Mouse (Mus musculus): Measurements from ENCODE around the gene Nampt.
A peak's percentile ranks its signal among the peaks of the same experiment; 100 is the strongest.

The Nampt gene

GRCm38 (mm10) chr12:32819416-32819815 is at the start of gene Nampt:
Gene Nampt (plus strand): TSS chr12:32819545.
- peak; percentile 75 for DNase-seq (ENCODE audit: low spot score)

DNA sequence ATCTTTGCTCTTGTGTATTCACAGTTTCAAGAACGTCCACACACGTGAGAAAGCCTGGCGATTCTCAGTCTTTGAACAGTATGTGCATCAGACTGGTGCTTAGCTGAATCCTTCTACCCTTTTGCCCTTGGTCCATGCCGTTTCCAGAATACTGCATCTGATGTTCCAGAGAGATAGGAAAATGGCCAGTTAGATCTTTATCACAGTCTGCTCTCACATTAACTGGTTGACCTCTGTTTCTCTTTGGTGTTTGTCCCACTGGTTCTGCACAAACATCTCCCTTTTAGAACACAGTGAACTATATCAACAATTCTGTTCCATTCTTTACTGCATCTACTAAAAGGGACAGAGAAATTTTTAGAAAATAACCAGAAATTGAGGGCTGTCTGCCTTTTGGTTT is 48.6 kb upstream of the Nampt start:
- no peak for DNase-seq (ENCODE audit: low spot score)

- no peak for DNase-seq (ENCODE audit: low spot score)
Measured at GRCm38 (mm10) chr12:32774592-32774991, 44.8 kb upstream of the Nampt start.

GRCm38 (mm10) chr12:32789092-32789491 is 30.3 kb upstream of the Nampt start:
- DNase-seq (ENCODE audit: low spot score) = no peak

DNA sequence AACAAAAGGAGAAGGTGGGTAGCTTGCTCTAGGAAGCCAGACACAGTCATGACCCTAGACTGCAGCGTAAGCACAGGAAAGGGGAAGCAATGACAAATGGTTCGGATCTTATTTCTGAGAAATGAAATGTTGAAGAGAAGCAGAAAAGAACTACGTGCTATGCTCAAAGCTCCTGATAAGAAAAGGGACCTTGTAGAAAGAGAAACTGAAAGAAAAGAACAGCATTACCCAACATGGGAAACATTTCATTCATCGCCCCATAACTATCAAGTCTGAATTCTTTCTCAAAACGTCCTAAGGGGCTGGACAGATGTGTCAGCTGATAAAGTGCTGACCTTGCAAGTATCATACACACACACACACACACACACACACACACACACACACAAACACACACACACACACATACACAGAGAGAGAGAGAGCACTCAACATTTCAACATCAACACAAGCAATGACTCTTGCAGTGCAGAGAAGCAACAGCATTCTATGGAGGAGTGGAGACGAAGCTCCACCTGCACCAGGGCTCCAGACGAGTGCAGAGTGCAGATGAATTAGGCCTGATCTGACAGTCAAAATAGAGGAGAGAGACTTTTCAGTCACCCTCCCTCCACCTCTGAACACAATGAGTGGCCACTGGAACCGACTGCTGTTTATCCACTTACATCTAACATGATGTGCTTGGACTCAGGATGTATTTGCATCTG is 23.4 kb upstream of the Nampt start:
- DNase-seq (ENCODE audit: low spot score) = no peak

DNA sequence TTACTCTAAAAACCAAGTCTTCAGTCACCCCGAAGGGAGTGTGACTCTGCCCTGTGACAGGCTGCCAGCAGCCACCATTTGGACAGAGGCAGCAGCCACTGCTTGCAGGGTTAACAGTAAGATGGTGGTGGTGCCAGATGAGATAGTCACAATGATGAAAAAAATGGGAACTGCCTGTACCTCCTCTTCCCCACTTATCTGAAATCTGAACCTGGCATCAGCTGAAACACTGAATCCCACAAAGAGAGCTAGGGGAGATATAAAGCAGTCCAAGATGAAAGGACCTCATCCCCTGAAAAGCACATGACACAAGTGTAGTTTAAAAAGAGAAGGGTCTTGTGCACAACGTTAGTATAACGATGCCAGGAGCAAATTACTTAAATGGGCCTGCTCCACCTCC is 21.9 kb upstream of the Nampt start:
- no peak for DNase-seq (ENCODE audit: low spot score)

DNA sequence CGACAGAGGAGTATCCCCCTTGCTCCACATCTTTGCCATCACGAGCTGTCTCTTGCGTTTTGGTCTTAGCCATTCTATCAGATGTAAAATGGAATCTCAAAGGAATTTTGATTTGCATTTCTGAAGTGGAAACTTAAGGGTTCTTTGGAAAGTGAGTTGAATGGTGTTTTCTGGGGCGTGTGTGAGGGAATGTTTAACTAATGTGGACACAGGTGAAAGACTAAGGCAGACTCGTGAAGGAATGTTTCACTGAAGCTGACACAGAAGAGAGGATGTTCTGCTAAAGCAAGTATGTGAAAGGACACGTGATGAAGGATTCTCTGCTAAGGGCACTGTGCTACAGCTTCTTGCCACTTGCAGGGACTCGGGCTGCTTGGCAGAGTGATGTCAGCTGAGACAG is 18.3 kb upstream of the Nampt start:
- DNase-seq (ENCODE audit: low spot score) = no peak

DNA sequence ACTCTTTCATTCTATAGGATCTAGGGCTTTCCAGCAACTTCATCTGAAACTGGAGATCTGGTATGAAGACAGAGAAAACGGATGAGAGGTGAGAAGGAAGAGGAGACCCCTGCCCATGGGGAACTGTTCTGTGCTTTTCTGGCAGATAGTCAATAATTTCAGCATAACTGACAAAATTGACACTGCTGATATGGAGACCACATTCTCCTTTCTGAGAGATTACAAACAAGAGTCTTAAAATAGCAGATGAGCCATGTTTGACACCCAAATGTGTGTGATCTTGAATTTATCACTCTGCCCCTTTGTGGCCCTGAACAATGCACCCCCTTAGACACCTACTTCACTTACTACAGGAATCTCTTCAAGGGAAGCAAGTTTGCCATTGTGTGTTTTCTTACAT is 13.8 kb upstream of the Nampt start:
- DNase-seq (ENCODE audit: low spot score) = no peak

DNA sequence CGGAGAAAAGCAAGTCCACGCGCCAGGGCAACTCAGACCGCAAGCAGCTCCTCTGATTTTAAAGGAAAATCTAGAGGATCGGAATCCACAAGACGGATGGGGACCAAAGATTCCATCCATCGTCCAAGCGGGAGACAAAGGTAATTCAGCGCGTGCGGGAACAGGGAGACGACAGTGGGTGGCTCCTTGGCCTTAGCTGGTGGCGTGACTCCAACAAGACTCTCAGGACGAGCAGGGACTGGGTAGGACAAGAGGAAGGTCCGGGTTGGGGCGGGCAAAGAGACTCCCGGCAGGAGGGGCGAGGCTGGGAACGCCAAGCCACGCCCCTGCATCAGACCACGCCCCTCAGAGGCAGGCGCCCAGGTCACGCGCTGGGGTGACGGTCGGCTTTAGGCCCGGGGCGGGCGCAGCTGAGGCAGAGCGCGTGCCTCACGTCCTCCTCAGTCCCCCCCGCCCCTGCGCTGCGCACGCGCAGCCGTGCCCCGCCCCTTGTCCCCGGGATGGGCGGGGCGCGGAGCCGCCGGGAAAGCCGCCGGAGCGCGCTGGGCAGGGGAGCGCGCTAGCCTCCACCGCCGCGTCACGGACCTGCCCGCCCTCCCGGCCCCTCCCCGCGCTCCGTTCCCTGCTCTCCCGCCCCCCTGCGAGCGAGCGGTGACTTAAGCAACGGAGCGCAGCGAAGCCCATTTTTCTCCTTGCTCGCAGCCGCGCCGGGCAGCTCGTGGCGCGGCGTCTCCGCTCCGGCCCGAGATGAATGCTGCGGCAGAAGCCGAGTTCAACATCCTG is 669 bp downstream of the Nampt start:
- peak; percentile 99 for DNase-seq (ENCODE audit: low spot score)

DNA sequence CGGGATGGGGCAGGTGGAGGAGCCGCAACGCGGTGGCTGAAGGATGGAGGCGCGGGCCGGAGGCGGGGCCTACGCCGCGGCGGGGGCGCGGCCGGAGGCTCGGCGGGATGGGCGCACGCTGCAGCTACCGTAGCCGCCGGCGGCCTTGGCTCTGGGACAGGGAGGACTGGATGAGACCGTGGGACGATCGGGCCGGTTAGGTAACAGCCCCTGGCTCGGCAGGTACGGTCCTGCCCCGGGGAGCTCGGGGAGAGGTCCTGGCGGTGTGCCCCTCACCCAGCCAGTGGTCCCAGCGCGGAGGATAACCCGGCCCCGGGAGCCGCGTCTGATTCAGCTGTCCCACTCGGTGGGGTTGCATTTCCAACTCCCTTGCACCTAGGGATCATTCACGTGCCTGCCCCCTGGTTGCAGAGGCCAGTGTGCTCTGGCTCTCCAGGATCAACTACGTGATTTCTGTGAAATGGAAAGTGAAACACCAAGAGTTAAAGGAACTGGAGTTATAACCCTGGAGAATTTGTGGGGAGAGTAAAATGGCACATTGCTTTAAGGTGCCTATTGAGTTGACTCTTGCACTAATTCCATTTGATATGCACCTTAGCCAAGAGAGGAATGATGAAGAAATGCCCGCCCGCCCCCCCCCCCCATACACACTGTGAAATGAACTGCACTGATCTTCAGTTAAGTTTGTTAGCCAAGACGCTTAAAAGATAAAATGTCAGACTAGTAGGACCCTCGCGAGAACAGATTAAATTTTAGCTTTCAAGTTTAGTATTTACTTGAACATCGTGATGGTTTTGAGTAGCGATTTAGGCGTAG is 1.6 kb downstream of the Nampt start:
- peak; percentile 71 for DNase-seq (ENCODE audit: low spot score)

- DNase-seq (ENCODE audit: low spot score) = no peak
Measured at GRCm38 (mm10) chr12:32821504-32822011, 2.2 kb downstream of the Nampt start.

DNA sequence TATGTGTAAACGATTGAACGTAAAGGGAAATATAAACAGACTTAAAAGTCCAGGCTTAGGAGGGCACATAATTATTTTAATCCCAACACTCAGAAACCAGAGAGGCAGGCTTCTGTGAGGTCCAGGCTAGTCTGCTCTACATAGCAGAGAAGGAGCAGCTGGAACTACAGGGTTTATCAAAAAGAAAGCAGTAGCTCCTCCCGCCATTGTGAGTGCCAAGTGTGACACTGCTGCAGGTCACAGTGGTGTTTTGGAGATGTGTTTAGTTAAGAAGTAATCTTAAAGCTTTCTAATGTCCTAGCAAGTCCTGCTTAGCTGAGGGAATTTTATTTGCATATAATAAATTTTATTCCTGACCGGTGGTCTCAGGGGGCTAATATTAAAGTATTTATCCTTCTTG is 2.7 kb downstream of the Nampt start:
- peak; percentile 9 for DNase-seq (ENCODE audit: low spot score)

DNA sequence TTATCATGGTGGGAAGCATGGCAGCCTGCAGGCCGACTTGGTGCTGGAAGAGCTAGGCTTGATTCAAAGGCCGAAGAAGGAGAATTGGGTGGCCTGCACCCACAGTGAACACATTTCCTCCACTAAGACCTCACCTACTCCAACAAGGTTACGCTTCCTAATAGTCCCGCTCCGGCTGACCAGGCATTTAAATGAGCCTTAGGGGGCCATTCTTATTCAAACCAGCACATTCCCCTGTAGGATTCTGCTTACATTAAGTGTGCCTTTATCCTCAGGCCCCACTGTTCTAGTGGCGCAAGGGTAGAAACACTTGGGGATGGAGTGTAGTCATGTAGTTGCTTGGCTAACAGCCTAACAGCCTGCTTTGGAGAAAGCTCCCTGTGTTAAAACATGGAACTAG is 5.2 kb downstream of the Nampt start:
- no peak for DNase-seq (ENCODE audit: low spot score)

- DNase-seq (ENCODE audit: low spot score) = peak; percentile 63
Measured at GRCm38 (mm10) chr12:32826971-32827370, 7.6 kb downstream of the Nampt start.

DNA sequence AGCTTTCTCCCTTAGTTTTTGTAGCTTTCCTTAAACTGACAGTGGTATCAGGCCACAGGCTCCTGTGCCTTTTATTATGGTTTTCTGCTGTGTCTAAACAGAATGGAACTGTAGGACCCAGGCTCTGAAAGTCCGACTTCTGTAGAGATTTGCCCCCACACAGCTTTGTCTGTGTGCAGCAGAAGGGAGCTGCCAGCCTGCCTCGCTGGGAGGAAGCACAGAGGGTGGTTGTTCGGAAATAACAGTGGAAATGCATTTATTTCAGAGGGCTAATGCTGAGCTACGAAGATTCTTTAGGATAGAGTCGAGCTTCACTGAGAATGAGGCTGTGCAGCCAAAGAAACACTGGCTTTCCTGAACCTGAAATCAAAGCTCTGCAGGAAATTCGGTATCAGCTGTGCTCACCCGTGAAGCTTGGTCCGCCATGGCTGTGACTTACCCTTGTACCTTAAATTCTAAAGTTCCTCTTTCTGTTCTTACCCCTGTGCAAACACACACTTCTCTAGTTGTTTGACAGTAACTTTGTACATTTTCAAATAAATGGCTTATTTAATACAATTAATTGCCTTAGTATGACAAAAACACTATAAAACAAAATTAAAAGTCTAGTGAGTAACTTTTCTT is 8.9 kb downstream of the Nampt start:
- DNase-seq (ENCODE audit: low spot score) = no peak

GRCm38 (mm10) chr12:32829321-32830090 is 10.2 kb downstream of the Nampt start:
- no peak for DNase-seq (ENCODE audit: low spot score)

DNA sequence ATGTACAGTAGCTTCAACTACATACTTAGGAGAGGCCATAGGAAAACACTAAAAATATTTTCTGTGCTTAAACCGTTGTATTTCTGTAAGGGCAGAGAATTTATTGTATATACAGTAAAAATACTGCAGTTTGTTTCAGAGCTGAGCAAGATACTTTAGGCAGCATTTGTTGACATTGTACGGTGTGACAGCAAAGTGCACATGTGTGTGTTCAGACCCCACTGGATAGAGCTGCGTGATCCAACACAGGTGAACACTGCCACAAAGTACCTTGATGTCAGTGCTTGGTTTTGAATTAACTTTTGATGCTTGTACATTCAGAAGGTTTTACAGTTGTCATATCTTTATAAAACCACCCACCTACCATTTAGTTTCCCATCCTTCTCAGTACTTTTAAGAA is 12.7 kb downstream of the Nampt start:
- no peak for DNase-seq (ENCODE audit: low spot score)

- no peak for DNase-seq (ENCODE audit: low spot score)
Measured at GRCm38 (mm10) chr12:32834781-32835180, 15.4 kb downstream of the Nampt start.

GRCm38 (mm10) chr12:32835235-32835634 is 15.9 kb downstream of the Nampt start:
- DNase-seq (ENCODE audit: low spot score) = no peak

DNA sequence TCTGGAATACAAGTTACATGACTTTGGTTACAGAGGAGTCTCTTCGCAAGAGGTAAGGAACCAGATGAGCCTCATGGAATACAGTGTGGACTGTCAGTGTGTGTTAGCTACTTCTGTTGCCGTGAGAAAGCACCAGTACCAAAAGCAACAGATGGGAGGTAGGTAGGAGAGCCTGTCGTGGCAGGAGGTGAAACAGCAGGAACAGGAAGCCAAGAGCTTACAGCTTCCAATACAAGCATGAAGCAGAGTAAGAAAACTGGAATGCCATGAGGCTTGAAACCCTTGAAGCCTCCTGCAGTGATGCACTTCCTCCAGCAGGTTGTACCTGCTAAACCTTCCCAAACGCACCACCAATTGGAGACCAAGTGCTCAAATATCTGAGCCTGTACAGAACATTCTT is 19.1 kb downstream of the Nampt start:
- DNase-seq (ENCODE audit: low spot score) = no peak

- DNase-seq (ENCODE audit: low spot score) = no peak
Measured at GRCm38 (mm10) chr12:32838954-32839353, 19.6 kb downstream of the Nampt start.

Measured in embryo, embryonic 10.5 days (tissue).